Mouse (Mus musculus) embryo, embryonic 10.5 days (tissue): ENCODE measurements around the gene Fhad1.

Source experiments
- DNase-seq: peaks from one replicate; pipeline ENCODE4 v3.0.0-alpha.2; 2015; ENCODE audit warnings: low spot score

The Fhad1 gene

GRCm38 (mm10) chr4:141885451-141885850 is 129.4 kb downstream of the Fhad1 start:
- DNase-seq, result no peak

DNA sequence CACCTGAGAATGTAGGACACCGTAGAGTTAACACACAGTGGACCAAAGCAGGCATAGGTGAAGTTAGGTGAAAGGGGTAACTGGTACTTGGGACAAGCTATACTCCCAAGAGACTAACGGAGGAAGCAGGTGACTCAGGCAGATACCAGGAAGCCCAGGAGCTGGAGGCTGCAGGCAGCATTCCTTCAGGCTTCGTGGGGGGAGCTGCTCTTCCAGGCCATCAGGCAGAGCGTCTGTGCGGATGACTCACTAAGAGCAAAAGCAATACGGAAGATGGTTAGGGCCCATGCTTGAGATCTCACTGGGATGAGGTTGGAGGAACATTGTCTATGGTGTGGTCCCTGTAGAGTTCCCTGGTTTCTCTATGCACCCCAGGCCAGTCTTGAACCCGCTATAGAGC is 132.0 kb downstream of the Fhad1 start:
- no peak for DNase-seq

GRCm38 (mm10) chr4:141881950-141882349 is 132.9 kb downstream of the Fhad1 start:
- no peak for DNase-seq

- no peak for DNase-seq
These were observed 133.5 kb downstream of the Fhad1 start for GRCm38 (mm10) chr4:141881289-141881914.

DNA sequence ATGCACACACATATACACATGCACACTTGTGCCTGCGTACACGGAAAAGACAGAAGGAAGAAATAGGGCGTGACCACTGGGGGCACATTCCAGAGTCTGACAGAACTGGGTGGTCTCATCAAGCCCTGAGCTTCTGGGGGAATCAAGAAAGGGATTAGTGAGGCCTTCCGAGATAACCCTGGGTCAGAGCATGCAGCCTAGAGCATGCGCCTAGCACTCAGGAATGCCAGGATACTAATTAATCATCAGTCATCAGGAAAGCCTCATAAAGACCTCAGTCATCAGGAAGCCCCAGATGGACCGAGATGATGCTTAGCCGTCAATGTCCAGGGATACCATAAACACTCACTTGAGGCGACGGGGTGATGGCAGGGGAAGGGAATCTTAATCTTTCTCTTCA is 135.0 kb downstream of the Fhad1 start:
- no peak for DNase-seq

GRCm38 (mm10) chr4:141879074-141879473 is 135.8 kb downstream of the Fhad1 start:
- DNase-seq, result no peak

- DNase-seq, result no peak
These were observed 136.3 kb downstream of the Fhad1 start for GRCm38 (mm10) chr4:141878621-141879020.

DNA sequence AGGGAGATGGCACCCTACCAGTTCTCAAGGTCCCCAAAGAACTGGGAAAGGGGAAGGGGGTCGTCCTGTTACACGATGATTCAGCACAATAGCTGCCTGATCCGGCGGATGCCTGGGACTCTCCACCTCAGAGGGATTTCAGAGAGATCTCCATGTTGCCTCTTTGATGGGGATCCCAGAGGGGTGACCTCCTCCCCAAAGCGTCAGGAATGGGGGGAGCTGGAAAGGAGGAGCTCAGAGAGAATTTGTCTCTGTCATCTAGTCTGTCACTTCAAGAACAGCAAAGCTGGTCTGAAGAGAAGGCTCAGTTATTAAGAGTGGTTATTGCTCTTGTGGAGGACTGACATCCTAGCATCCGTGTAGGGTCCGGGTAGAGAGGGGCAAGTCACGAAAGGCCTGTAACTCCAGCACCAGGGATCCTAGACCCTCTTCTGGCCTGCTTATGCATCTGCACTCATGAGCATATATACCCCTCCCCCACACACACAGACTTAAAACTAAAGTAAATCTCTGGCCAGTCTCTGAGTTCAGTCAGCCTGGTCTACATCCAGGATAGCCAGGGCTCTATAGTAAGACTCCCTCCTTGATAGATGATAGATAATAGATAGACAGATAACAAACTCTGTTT is 139.3 kb downstream of the Fhad1 start:
- DNase-seq, result peak; percentile 59

DNA sequence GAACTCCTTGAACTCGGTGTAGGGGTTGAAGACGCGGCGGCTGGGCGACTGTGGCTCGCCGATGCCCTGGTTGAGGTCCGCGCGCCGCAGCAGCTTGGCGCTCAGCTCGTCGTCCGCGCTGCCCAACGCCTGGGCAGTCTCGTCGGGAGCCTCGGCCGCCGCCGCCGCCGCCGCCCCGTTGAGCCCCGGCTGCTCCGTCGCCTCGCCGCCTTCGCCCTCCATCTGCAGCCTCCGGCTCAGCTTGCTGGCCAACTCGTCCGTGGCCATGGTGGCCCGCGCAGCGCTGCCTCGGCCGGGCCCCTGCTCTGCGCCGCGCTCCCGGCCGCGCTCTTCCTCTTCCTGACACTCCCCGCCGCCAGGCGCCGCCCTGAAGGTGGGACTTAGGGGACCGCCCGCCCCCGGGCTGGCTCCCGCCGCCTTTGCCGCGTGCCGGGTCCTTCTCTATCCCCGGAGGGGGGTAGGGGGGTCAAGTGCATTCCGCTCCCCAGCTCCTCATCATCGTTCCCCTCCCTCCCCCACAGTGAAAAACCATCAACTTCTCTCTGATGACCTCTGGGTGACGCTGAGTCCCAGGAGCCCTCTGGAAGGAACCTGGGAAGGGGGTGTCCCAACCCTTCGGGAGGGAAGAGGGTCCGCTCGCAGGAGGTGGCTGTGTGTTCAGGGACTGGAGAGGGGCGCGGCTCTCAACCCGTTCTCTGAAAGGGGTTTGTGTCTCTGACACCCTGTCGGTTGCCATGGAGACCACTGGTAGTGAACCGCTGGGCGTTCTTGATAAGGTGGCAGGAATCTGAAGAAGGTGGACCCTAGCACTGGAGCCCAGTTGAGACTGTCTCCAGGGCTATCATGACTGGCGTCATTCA is 140.1 kb downstream of the Fhad1 start, which contains the start of gene Efhd2:
Gene Efhd2, minus strand, starts transcription at position 320 of the 860 bp plus-strand sequence.
- peak; percentile 89 for DNase-seq

DNA sequence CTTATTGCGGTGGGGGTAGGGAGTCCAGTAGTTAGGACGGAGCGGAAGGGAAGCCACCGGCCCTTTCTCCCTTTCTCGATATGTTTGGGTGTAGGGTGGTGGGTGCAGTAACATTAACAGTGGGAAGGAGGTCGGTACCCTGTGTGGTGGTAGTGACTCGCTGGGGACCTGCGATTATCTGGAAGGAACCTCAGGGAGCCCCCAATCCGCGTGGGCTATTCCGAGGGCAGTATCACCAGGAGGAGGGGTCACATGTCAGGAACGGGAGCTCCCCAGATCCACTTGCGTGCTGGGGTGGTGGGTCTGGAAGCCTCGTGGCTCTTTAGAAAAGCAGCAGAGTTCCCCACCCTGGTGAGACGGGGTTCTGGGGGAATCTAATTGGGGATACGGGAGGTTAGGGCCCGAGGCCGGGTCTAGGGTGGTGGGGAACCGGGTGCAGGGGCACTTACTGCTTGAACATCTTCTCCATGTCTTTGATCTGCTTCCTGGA is 140.7 kb downstream of the Fhad1 start:
- peak; percentile 30 for DNase-seq

GRCm38 (mm10) chr4:141872977-141873376 is 141.9 kb downstream of the Fhad1 start:
- DNase-seq, result no peak

- no peak for DNase-seq
These were observed 143.0 kb downstream of the Fhad1 start for GRCm38 (mm10) chr4:141871909-141872308.

DNA sequence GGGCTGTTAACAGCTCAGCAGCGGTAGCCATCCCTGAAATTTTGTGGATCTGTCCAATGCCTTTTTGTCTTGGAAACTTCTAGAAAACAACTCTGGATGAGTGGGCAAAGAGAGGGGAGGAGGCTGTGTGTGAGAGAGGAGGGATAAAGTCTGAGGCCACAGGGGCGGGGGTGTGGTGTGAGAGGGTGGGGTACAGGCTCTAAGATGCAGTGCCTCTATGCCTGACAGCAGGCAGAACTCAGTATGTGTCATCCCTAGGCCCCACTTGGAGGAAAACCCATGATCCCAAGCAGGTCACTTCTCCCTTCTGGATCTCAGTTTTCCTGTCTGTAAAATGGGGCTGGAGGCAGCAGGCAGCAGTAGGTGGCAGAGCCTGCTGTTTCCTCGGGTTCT is 143.6 kb downstream of the Fhad1 start:
- DNase-seq, result no peak

- no peak for DNase-seq
These were observed 144.1 kb downstream of the Fhad1 start for GRCm38 (mm10) chr4:141870666-141871332.

GRCm38 (mm10) chr4:141869436-141870215 is 145.3 kb downstream of the Fhad1 start:
- no peak for DNase-seq

GRCm38 (mm10) chr4:141868051-141868450 is 146.8 kb downstream of the Fhad1 start:
- DNase-seq, result no peak

DNA sequence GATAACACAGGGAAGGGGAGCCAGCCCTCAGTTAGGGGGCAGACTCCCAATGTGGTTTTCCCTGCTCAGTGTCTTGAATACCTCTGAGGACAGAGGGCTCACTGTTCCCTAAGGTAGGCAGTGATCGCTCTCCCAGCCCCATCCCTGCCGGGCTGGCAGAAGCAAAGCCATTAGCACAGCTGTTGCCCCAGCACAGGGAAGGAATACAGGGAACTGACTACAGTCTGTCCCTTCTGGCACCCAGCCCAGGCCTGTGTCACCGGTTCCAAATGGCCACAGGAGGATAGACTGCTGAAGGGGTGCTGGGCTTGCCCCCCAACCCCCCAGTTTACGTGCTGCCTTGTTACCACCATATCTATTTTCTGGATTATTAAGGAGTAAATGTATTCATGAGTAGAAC is 147.4 kb downstream of the Fhad1 start:
- DNase-seq, result no peak

DNA sequence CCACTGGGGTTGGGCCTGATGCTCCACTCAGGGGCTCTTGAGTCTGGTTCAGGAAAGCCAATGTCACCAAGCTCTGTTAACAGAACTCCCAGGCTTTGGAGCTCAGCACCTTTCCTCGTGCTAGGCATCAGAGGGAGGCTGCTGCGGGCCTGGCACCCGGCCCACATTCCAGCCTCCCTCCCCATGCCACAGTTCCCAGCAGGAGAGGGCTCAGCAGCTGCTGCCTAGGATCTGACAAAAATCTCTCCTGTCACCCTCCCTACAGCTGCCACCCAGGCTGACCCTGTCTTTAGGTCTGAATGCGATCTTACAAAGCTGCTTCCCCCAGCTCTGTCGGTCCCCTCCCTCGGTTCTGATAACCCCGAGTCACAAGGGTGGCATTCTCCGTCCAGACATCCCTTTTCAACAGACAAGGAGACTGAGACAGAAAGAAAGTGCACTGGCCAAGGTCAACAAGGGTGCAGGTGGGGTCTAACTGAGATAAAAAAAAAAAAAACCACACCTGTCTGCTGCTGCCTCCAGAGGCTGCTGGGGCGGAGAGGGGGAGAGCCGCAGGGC is 147.9 kb downstream of the Fhad1 start:
- no peak for DNase-seq

- DNase-seq, result no peak
These were observed 149.3 kb downstream of the Fhad1 start for GRCm38 (mm10) chr4:141865600-141865999.

DNA sequence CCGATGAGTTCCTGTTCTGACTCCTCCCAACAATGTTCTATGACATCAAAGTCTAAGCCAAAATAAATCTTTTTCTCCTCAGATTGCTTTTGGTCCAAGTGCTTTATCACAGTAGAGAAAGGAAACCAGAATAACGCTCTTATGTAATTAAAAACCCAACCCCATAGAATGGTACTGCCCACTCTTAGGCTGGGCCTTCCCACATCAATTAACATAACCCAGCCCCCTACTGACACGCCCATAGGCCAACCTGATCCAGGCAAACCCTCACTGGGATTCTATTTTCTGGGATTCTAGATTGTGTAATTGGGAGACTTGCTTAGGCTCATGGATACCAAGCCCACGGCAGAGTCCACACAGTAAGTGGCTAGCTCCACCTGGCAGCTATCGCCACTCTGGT is 149.9 kb downstream of the Fhad1 start:
- no peak for DNase-seq

GRCm38 (mm10) chr4:141864506-141864905 is 150.4 kb downstream of the Fhad1 start:
- DNase-seq, result no peak
